In genomic region chr1:142985516-142985915, GRCm38 (mm10) we compare ENCODE assay signal across 13 mouse cellular contexts.
DNase-seq lines count a peak whose midpoint lies in the region; ATAC-seq and TF ChIP-seq lines count a peak whose summit lies in the region.
"Had no signal": no experiment of that assay in that cellular context is flagged by ENCODE, and none has a peak within 500 bp of the region (broad histone marks: within the 10 kb centered on the region; RNA-seq: fewer than 3 reads in every experiment).

No protein-coding gene starts in this region.

- H3K27me3 ChIP-seq in cerebellum, adult 2 months (ENCODE audit: control insufficient read depth, insufficient read depth, low read length): no peaks in the 10 kb centered on the region
- H3K27me3 ChIP-seq in heart, embryonic 16.5 days (ENCODE audit: control insufficient read depth, insufficient read depth, low read length): no peaks in the 10 kb centered on the region
- H3K27me3 ChIP-seq in heart, embryonic 11.5 days (ENCODE audit: control insufficient read depth, insufficient read depth, low read length): no peaks in the 10 kb centered on the region
- no peaks in the 10 kb centered on the region for H3K27me3 ChIP-seq in hindbrain, embryonic 12.5 days
- H3K27me3 ChIP-seq: hindbrain, embryonic 15.5 days; kidney, embryonic 15.5 days; limb, embryonic 13.5 days had no signal

- 0 out of 2 replicates have a peak, but pooled peaks have one; percentile 18 for ATAC-seq in heart, embryonic 16.5 days (replicated peaks; ENCODE audit: extremely low read depth, insufficient read depth, low FRiP score)
- ATAC-seq in heart, embryonic 11.5 days (replicated peaks; ENCODE audit: insufficient number of reproducible peaks, low FRiP score, low TSS enrichment): no peak
- ATAC-seq in hindbrain, embryonic 12.5 days (ENCODE audit: low FRiP score): no peak

- H3K9ac ChIP-seq in heart, embryonic 16.5 days (ENCODE audit: low read length): no peak overlapping the region
- H3K9ac ChIP-seq in heart, embryonic 11.5 days (ENCODE audit: low read depth, low read length): no peak overlapping the region
- no peak overlapping the region for H3K9ac ChIP-seq in hindbrain, embryonic 12.5 days
- H3K9ac ChIP-seq: hindbrain, embryonic 15.5 days; kidney, embryonic 15.5 days; limb, embryonic 13.5 days had no signal

- no peak for TF ChIP-seq POLR2A in cerebellum, adult 2 months (IDR thresholded peaks at IDR 0.05; ENCODE audit: borderline replicate concordance, insufficient read depth, low read length)
- TF ChIP-seq POLR2A in lung, adult 2 months (IDR thresholded peaks at IDR 0.05; ENCODE audit: borderline replicate concordance, extremely low read depth, low read depth, low read length): no peak

- peak; percentile 9 to 20 for DNase-seq in cerebellum, adult 2 months
- no peak for DNase-seq in cerebellum, adult 11 months
- peak; percentile 52 for DNase-seq in testis, postnatal 10 days (ENCODE audit: low spot score)
- no peak for DNase-seq in testis, postnatal 14 days (ENCODE audit: low spot score)
- DNase-seq in lung, adult 2 months: no peak
- DNase-seq: gastrocnemius, postnatal 25 days had no signal

- H3K4me1 ChIP-seq in cerebellum, adult 2 months (ENCODE audit: control insufficient read depth, insufficient read depth, low read length): no peaks in the 10 kb centered on the region
- H3K4me1 ChIP-seq in heart, embryonic 16.5 days (ENCODE audit: control insufficient read depth, insufficient read depth, low read length): peaks cover 19% of the 10 kb centered on the region
- H3K4me1 ChIP-seq in heart, embryonic 11.5 days (ENCODE audit: control insufficient read depth, insufficient read depth, low read length): no peaks in the 10 kb centered on the region
- H3K4me1 ChIP-seq in hindbrain, embryonic 12.5 days: no peaks in the 10 kb centered on the region
- H3K4me1 ChIP-seq in lung, adult 2 months (ENCODE audit: control insufficient read depth, insufficient read depth, low read length): no peaks in the 10 kb centered on the region
- H3K4me1 ChIP-seq: kidney, embryonic 15.5 days; limb, embryonic 13.5 days had no signal

- no peak for TF ChIP-seq CTCF in cerebellum, adult 2 months (IDR thresholded peaks at IDR 0.05; ENCODE audit: borderline replicate concordance, insufficient read depth, low read depth, low read length)
- no peak for TF ChIP-seq CTCF in lung, adult 2 months (IDR thresholded peaks at IDR 0.05; ENCODE audit: insufficient read depth, low read length)

- no peaks in the 10 kb centered on the region for H3K9me3 ChIP-seq in heart, embryonic 16.5 days (replicated peaks; ENCODE audit: control insufficient read depth, low read length)
- no peaks in the 10 kb centered on the region for H3K9me3 ChIP-seq in heart, embryonic 11.5 days (replicated peaks; ENCODE audit: control insufficient read depth, low read length)
- H3K9me3 ChIP-seq in hindbrain, embryonic 12.5 days (replicated peaks): no peaks in the 10 kb centered on the region
- H3K9me3 ChIP-seq: hindbrain, embryonic 15.5 days; kidney, embryonic 15.5 days; limb, embryonic 13.5 days; midbrain, embryonic 10.5 days had no signal

- H3K4me2 ChIP-seq in heart, embryonic 16.5 days (ENCODE audit: low read depth, low read length): no peak overlapping the region
- no peak overlapping the region for H3K4me2 ChIP-seq in heart, embryonic 11.5 days
- no peak overlapping the region for H3K4me2 ChIP-seq in hindbrain, embryonic 12.5 days (replicated peaks)
- H3K4me2 ChIP-seq: kidney, embryonic 15.5 days; limb, embryonic 13.5 days had no signal

- no peaks in the 10 kb centered on the region for H3K36me3 ChIP-seq in heart, embryonic 16.5 days (ENCODE audit: control insufficient read depth, insufficient read depth)
- no peaks in the 10 kb centered on the region for H3K36me3 ChIP-seq in heart, embryonic 11.5 days (ENCODE audit: control insufficient read depth, insufficient read depth, low read length)
- no peaks in the 10 kb centered on the region for H3K36me3 ChIP-seq in hindbrain, embryonic 12.5 days
- H3K36me3 ChIP-seq: hindbrain, embryonic 15.5 days; kidney, embryonic 15.5 days; limb, embryonic 13.5 days; midbrain, embryonic 10.5 days had no signal

- no peak overlapping the region for H3K4me3 ChIP-seq in cerebellum, adult 2 months (replicated peaks; ENCODE audit: insufficient read depth, low read depth, low read length)
- no peak overlapping the region for H3K4me3 ChIP-seq in heart, embryonic 16.5 days (ENCODE audit: low read length)
- H3K4me3 ChIP-seq in heart, embryonic 11.5 days (ENCODE audit: low read depth, low read length): no peak overlapping the region
- H3K4me3 ChIP-seq in hindbrain, embryonic 12.5 days: no peak overlapping the region
- no peak overlapping the region for H3K4me3 ChIP-seq in lung, adult 2 months (replicated peaks; ENCODE audit: extremely low read depth, low read depth, low read length)
- H3K4me3 ChIP-seq: hindbrain, embryonic 15.5 days; kidney, embryonic 15.5 days; limb, embryonic 13.5 days; midbrain, embryonic 10.5 days had no signal

- no peak overlapping the region for H3K27ac ChIP-seq in cerebellum, adult 2 months (ENCODE audit: insufficient read depth, low read length)
- H3K27ac ChIP-seq in heart, embryonic 16.5 days (ENCODE audit: low read length): no peak overlapping the region
- no peak overlapping the region for H3K27ac ChIP-seq in heart, embryonic 11.5 days (ENCODE audit: low read depth, low read length)
- no peak overlapping the region for H3K27ac ChIP-seq in hindbrain, embryonic 12.5 days
- H3K27ac ChIP-seq: hindbrain, embryonic 15.5 days; kidney, embryonic 15.5 days; limb, embryonic 13.5 days; midbrain, embryonic 10.5 days had no signal

- 6% methylated on average over 1 of the region's 1 CpGs for WGBS in cerebellum, adult 2 months
- WGBS in heart, embryonic 16.5 days: 12% methylated on average over 1 of the region's 1 CpGs
- WGBS in heart, embryonic 11.5 days (ENCODE audit: insufficient replicate concordance): 17% methylated on average over 1 of the region's 1 CpGs
- WGBS in hindbrain, embryonic 12.5 days: 75% methylated on average over 1 of the region's 1 CpGs
- WGBS in lung, adult 2 months: 27% methylated on average over 1 of the region's 1 CpGs

Comparison
In these comparisons a context has a peak if more than half of its experiments do, and no peak if none do; other contexts are left out.
1. DNase-seq: peak in cerebellum, adult 2 months (2 of 2) and testis, postnatal 10 days (single experiment); none in cerebellum, adult 11 months (single experiment), testis, postnatal 14 days (single experiment) and lung, adult 2 months (single experiment).